Mouse (Mus musculus): Measurements from ENCODE around the gene Cnr1. TPM values are rescaled to one million over a fixed set of nuclear protein-coding genes. Genes with fewer than 3 reads are reported as not detected.

Gene Cnr1
- polyA plus RNA-seq, 1 experiment = 0.08 TPM

DNA sequence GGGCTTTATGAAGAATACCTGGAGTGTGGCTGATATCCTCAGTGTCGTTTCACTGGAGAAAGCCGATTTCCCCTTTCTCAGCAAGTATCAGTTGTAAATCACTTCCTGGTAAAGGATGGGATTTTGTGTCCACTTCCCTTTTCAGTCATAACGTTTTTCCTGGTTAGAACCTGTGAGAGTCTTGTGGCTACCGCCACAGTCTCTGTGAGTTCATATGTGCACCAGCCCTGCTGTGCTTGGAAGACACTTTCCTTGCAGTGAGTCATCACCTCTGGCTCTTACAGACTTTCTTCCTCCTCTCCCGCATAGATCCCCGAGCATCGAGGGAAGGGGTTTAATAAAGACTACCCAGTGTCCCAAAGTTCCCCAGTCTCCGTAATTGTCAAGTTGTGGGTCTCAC lies 29.3 kb upstream of the Cnr1 start:
- no peak overlapping the region for H3K27ac ChIP-seq (ENCODE audit: control insufficient read depth, insufficient read depth, low read length)
- H3K27me3 ChIP-seq (ENCODE audit: control insufficient read depth, insufficient read depth, low read length) = no peaks in the 10 kb centered on the region
- H3K4me3 ChIP-seq (ENCODE audit: control insufficient read depth, insufficient read depth, low read length) = no peak overlapping the region
- no peaks in the 10 kb centered on the region for H3K36me3 ChIP-seq (ENCODE audit: control insufficient read depth, insufficient read depth, low read length)
- no peak for TF ChIP-seq POLR2A (IDR thresholded peaks at IDR 0.05; ENCODE audit: control insufficient read depth, extremely low read depth, insufficient read depth, low read length, poor library complexity)
- no peak for TF ChIP-seq CTCF (IDR thresholded peaks at IDR 0.05; ENCODE audit: borderline replicate concordance, control insufficient read depth, extremely low read depth, insufficient read depth, low read length, poor library complexity)
- no peaks in the 10 kb centered on the region for H3K4me1 ChIP-seq (replicated peaks; ENCODE audit: control insufficient read depth, insufficient read depth, low read length)
- WGBS = 23% methylated on average over 8 of the region's 8 CpGs
- no peak for DNase-seq

DNA sequence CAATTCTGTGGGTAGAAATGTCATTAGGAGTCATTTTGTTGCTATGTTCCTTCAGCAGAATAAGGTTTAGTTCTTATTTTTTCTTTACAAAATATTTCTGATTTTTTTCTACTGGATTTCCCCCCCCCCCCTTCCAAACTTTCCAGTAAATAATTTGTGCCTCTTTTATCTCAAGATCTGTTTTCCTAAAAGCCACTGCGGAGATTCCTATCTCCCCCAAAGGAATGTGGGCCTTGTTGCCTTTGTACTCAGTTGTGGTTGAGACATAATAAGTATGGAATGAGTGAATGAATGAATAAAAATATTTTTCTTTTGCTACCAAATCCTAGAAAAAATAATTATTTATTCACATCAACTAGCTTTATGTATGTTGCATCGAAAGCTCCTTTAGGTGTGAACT lies 28.9 kb upstream of the Cnr1 start:
- 97% methylated on average over 2 of the region's 2 CpGs for WGBS
- no peak overlapping the region for H3K4me3 ChIP-seq (ENCODE audit: control insufficient read depth, insufficient read depth, low read length)
- TF ChIP-seq CTCF (IDR thresholded peaks at IDR 0.05; ENCODE audit: borderline replicate concordance, control insufficient read depth, extremely low read depth, insufficient read depth, low read length, poor library complexity) (no peak), POLR2A (IDR thresholded peaks at IDR 0.05; ENCODE audit: control insufficient read depth, extremely low read depth, insufficient read depth, low read length, poor library complexity) (no peak)
- no peaks in the 10 kb centered on the region for H3K27me3 ChIP-seq (ENCODE audit: control insufficient read depth, insufficient read depth, low read length)
- no peaks in the 10 kb centered on the region for H3K4me1 ChIP-seq (replicated peaks; ENCODE audit: control insufficient read depth, insufficient read depth, low read length)
- DNase-seq = no peak
- H3K36me3 ChIP-seq (ENCODE audit: control insufficient read depth, insufficient read depth, low read length) = no peaks in the 10 kb centered on the region
- no peak overlapping the region for H3K27ac ChIP-seq (ENCODE audit: control insufficient read depth, insufficient read depth, low read length)

- Histone ChIP-seq H3K4me1 (replicated peaks; ENCODE audit: control insufficient read depth, insufficient read depth, low read length) (no peaks in the 10 kb centered on the region), H3K36me3 (ENCODE audit: control insufficient read depth, insufficient read depth, low read length) (no peaks in the 10 kb centered on the region), H3K27ac (ENCODE audit: control insufficient read depth, insufficient read depth, low read length) (no peak overlapping the region), H3K4me3 (ENCODE audit: control insufficient read depth, insufficient read depth, low read length) (no peak overlapping the region), H3K27me3 (ENCODE audit: control insufficient read depth, insufficient read depth, low read length) (no peaks in the 10 kb centered on the region)
- 90% methylated on average over 3 of the region's 3 CpGs for WGBS
- TF ChIP-seq POLR2A (IDR thresholded peaks at IDR 0.05; ENCODE audit: control insufficient read depth, extremely low read depth, insufficient read depth, low read length, poor library complexity) = no peak
- no peak for TF ChIP-seq CTCF (IDR thresholded peaks at IDR 0.05; ENCODE audit: borderline replicate concordance, control insufficient read depth, extremely low read depth, insufficient read depth, low read length, poor library complexity)
- DNase-seq = no peak
These were observed 22.7 kb upstream of the Cnr1 start for GRCm38 (mm10) chr4:33901659-33902058.

DNA sequence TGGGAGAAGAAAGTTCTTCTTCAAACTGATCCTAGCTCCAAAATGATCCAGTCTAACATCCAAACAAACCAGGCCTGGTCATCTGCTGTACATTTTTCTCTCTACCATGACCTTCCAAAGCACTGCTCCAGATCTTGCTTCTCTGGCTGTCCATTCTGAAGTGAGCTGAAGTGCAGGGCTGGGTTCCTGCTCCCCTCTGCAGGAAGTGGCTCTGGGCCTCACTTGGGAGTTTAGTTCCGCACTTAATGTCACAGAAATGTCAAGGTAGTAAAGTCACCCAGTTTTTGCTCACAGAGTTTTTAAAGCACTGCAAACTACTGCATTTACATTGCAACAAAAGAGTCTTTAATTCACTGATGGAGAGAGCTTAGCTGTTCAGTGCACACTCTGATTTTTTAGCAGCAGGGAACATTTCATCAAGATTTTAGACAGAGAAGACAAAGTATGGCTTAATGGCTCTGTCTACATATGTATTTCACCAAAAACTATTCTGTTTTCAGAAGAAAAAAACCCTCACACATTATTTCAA lies 20.5 kb upstream of the Cnr1 start:
- no peak for TF ChIP-seq CTCF (IDR thresholded peaks at IDR 0.05; ENCODE audit: borderline replicate concordance, control insufficient read depth, extremely low read depth, insufficient read depth, low read length, poor library complexity)
- TF ChIP-seq POLR2A (IDR thresholded peaks at IDR 0.05; ENCODE audit: control insufficient read depth, extremely low read depth, insufficient read depth, low read length, poor library complexity) = no peak
- no peak overlapping the region for H3K27ac ChIP-seq (ENCODE audit: control insufficient read depth, insufficient read depth, low read length)
- H3K36me3 ChIP-seq (ENCODE audit: control insufficient read depth, insufficient read depth, low read length) = no peaks in the 10 kb centered on the region
- no peak for DNase-seq
- no peak overlapping the region for H3K4me3 ChIP-seq (ENCODE audit: control insufficient read depth, insufficient read depth, low read length)
- H3K4me1 ChIP-seq (replicated peaks; ENCODE audit: control insufficient read depth, insufficient read depth, low read length) = no peaks in the 10 kb centered on the region
- WGBS = 79% methylated on average over 1 of the region's 1 CpGs
- H3K27me3 ChIP-seq (ENCODE audit: control insufficient read depth, insufficient read depth, low read length) = no peaks in the 10 kb centered on the region

GRCm38 (mm10) chr4:33904826-33905225 lies 19.6 kb upstream of the Cnr1 start:
- Histone ChIP-seq H3K4me1 (replicated peaks; ENCODE audit: control insufficient read depth, insufficient read depth, low read length) (no peaks in the 10 kb centered on the region), H3K27me3 (ENCODE audit: control insufficient read depth, insufficient read depth, low read length) (no peaks in the 10 kb centered on the region), H3K27ac (ENCODE audit: control insufficient read depth, insufficient read depth, low read length) (no peak overlapping the region), H3K36me3 (ENCODE audit: control insufficient read depth, insufficient read depth, low read length) (no peaks in the 10 kb centered on the region), H3K4me3 (ENCODE audit: control insufficient read depth, insufficient read depth, low read length) (no peak overlapping the region)
- DNase-seq = no peak
- WGBS = 80% methylated on average over 4 of the region's 4 CpGs
- no peak for TF ChIP-seq CTCF (IDR thresholded peaks at IDR 0.05; ENCODE audit: borderline replicate concordance, control insufficient read depth, extremely low read depth, insufficient read depth, low read length, poor library complexity)
- no peak for TF ChIP-seq POLR2A (IDR thresholded peaks at IDR 0.05; ENCODE audit: control insufficient read depth, extremely low read depth, insufficient read depth, low read length, poor library complexity)

GRCm38 (mm10) chr4:33908786-33909185 lies 15.6 kb upstream of the Cnr1 start:
- no peaks in the 10 kb centered on the region for H3K36me3 ChIP-seq (ENCODE audit: control insufficient read depth, insufficient read depth, low read length)
- H3K4me1 ChIP-seq (replicated peaks; ENCODE audit: control insufficient read depth, insufficient read depth, low read length) = no peaks in the 10 kb centered on the region
- no peak overlapping the region for H3K27ac ChIP-seq (ENCODE audit: control insufficient read depth, insufficient read depth, low read length)
- no peak for DNase-seq
- no peaks in the 10 kb centered on the region for H3K27me3 ChIP-seq (ENCODE audit: control insufficient read depth, insufficient read depth, low read length)
- TF ChIP-seq POLR2A (IDR thresholded peaks at IDR 0.05; ENCODE audit: control insufficient read depth, extremely low read depth, insufficient read depth, low read length, poor library complexity) (no peak), CTCF (IDR thresholded peaks at IDR 0.05; ENCODE audit: borderline replicate concordance, control insufficient read depth, extremely low read depth, insufficient read depth, low read length, poor library complexity) (no peak)
- 92% methylated on average over 3 of the region's 3 CpGs for WGBS
- no peak overlapping the region for H3K4me3 ChIP-seq (ENCODE audit: control insufficient read depth, insufficient read depth, low read length)

DNA sequence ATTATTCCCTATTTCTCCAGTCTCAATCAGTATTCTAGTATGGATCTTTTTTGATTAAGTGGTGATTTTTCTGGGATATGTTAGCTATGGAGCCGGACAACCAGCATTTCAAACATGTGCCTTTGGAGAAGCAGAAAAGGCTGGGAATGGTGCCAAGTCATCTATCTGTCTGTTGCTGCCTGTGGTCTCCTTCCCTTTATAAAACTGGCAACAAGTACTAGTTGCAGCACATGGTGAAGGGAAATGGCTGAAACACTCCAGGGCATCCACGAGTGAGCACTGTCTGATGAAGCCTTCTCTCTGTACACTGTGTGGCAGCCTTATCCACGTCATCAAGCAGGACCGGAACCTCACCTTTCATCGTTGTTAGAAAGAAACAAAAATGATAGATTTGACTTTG lies 8.7 kb upstream of the Cnr1 start:
- H3K27me3 ChIP-seq (ENCODE audit: control insufficient read depth, insufficient read depth, low read length) = no peaks in the 10 kb centered on the region
- H3K36me3 ChIP-seq (ENCODE audit: control insufficient read depth, insufficient read depth, low read length) = no peaks in the 10 kb centered on the region
- no peak for DNase-seq
- no peaks in the 10 kb centered on the region for H3K4me1 ChIP-seq (replicated peaks; ENCODE audit: control insufficient read depth, insufficient read depth, low read length)
- TF ChIP-seq CTCF (IDR thresholded peaks at IDR 0.05; ENCODE audit: borderline replicate concordance, control insufficient read depth, extremely low read depth, insufficient read depth, low read length, poor library complexity) (no peak), POLR2A (IDR thresholded peaks at IDR 0.05; ENCODE audit: control insufficient read depth, extremely low read depth, insufficient read depth, low read length, poor library complexity) (no peak)
- 82% methylated on average over 5 of the region's 5 CpGs for WGBS
- no peak overlapping the region for H3K27ac ChIP-seq (ENCODE audit: control insufficient read depth, insufficient read depth, low read length)
- no peak overlapping the region for H3K4me3 ChIP-seq (ENCODE audit: control insufficient read depth, insufficient read depth, low read length)

All from thymus, adult 2 months (tissue).